Mouse (Mus musculus) lung, adult 2 months (tissue): ENCODE measurements at regions not wholly inside any gene's neighbourhood (a gene's known extent, or its start where the extent isn't known, plus 50 kb on each side); places are given as distances from the start of the nearest gene placed in this dataset.

Source experiments
- CTCF ChIP-seq: fragments of 200-500 bp; IDR thresholded peaks from 2 replicates; pipeline ENCODE4 v1.5.1; 2011; ENCODE audit warnings: mild to moderate bottlenecking, low read length, control low read depth; ENCODE audit not compliant: insufficient read depth
- POLR2A ChIP-seq: fragments of 200-500 bp; IDR thresholded peaks from 2 replicates; pipeline ENCODE4 v1.6.1; 2011; ENCODE audit warnings: low read depth, mild to moderate bottlenecking, control low read depth, low read length, borderline replicate concordance; ENCODE audit errors: extremely low read depth

GRCm38 (mm10) chr2:128438897-128439296 is 152.1 kb upstream of the Spdye4c start:
- TF ChIP-seq POLR2A: no peak
- TF ChIP-seq CTCF: no peak
